Mouse (Mus musculus) myocyte (in vitro differentiated cells): Measurements from ENCODE around the gene Alkbh5.

Experiments used
- CEBPB ChIP-seq: IDR thresholded peaks from 2 replicates; pipeline ENCODE4 v1.6.1; 2011; ENCODE audit warnings: mild to moderate bottlenecking, moderate library complexity; ENCODE audit not compliant: poor library complexity, insufficient read depth, severe bottlenecking
- E2F4 ChIP-seq: IDR thresholded peaks from one replicate; pipeline ENCODE4 v1.6.1; 2011; ENCODE audit warnings: mild to moderate bottlenecking, control low read depth, moderate library complexity; ENCODE audit not compliant: insufficient read depth
- MAX ChIP-seq: IDR thresholded peaks from one replicate; pipeline ENCODE4 v1.6.1; 2011; ENCODE audit warnings: low read depth, mild to moderate bottlenecking, control low read depth
- MYOD1 ChIP-seq, 3 experiments: IDR thresholded peaks; one replicate each; pipeline ENCODE4 v1.6.1; 2011; ENCODE audit warnings: control low read depth in 2 of 3, low read depth in 2 of 3, mild to moderate bottlenecking in 2 of 3, moderate library complexity in 1 of 3; ENCODE audit not compliant: insufficient read length in 2 of 3, control insufficient read depth in 1 of 3
- MYOG ChIP-seq, 3 experiments: IDR thresholded peaks; one replicate each; pipeline ENCODE4 v1.6.1; 2011; ENCODE audit warnings: control low read depth in 2 of 3, low read depth in 2 of 3, mild to moderate bottlenecking in 2 of 3; ENCODE audit not compliant: insufficient read length in 2 of 3, control insufficient read depth in 1 of 3, insufficient read depth in 1 of 3
- POLR2A ChIP-seq: IDR thresholded peaks from one replicate; pipeline ENCODE4 v1.6.1; 2011; ENCODE audit warnings: low read depth, mild to moderate bottlenecking, control low read depth, moderate library complexity; ENCODE audit not compliant: insufficient read length
- POLR2AphosphoS2 ChIP-seq: IDR thresholded peaks from one replicate; pipeline ENCODE4 v1.6.1; 2011; ENCODE audit warnings: low read depth, control low read depth; ENCODE audit not compliant: insufficient read length
- REST ChIP-seq: IDR thresholded peaks from one replicate; pipeline ENCODE4 v1.6.1; 2011; ENCODE audit warnings: mild to moderate bottlenecking, control low read depth, moderate library complexity; ENCODE audit not compliant: insufficient read depth, insufficient read length
- SRF ChIP-seq: IDR thresholded peaks from one replicate; pipeline ENCODE4 v1.6.1; 2011; ENCODE audit warnings: low read depth; ENCODE audit not compliant: control insufficient read depth, insufficient read length
- TCF12 ChIP-seq: IDR thresholded peaks from one replicate; pipeline ENCODE4 v1.6.1; 2011; ENCODE audit warnings: mild to moderate bottlenecking, control low read depth; ENCODE audit not compliant: poor library complexity, insufficient read depth, severe bottlenecking
- USF1 ChIP-seq: IDR thresholded peaks from one replicate; pipeline ENCODE4 v1.6.1; 2011; ENCODE audit warnings: low read depth, mild to moderate bottlenecking, control low read depth, moderate library complexity

DNA sequence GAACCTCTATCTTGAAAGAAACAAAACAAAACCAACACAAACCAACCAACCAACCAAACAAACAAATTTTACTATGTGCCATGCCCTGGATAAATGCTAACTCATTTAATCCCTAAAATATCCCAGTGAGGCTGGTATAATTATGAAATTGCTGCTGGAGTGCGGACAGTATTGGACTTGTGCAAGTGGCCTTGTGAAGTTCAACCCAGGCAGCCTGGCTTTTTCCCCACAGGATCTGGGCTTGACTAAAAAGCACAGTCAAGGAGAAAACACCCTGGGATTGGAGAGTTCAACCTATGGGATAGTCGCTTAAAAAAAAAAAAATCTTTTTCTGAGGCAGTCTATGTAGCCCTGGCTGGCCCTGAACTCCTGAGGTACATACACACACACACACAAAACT, 505 bp upstream of the Alkbh5 start:
- TF ChIP-seq POLR2A (no peak), USF1 (no peak), MYOG (IDR thresholded peaks at IDR 0.05; ENCODE audit: control insufficient read depth in 1 of 3, insufficient read depth in 1 of 3, insufficient read length in 2 of 3, low read depth in 2 of 3) (no peak), CEBPB (no peak), MAX (no peak), MYOD1 (IDR thresholded peaks at IDR 0.05; ENCODE audit: control insufficient read depth in 1 of 3, insufficient read length in 2 of 3, low read depth in 2 of 3) (no peak), REST (no peak), POLR2AphosphoS2 (no peak), TCF12 (no peak), E2F4 (no peak), SRF (no peak)
